Mouse (Mus musculus): ENCODE results near the gene Zfp385a. TPM values are rescaled to one million over a fixed set of nuclear protein-coding genes. Genes with fewer than 3 reads are reported as not detected.

Gene Zfp385a
- total and polyA plus RNA-seq, 3 experiments: 4.4 to 54.0 TPM; not detected in 1

DNA sequence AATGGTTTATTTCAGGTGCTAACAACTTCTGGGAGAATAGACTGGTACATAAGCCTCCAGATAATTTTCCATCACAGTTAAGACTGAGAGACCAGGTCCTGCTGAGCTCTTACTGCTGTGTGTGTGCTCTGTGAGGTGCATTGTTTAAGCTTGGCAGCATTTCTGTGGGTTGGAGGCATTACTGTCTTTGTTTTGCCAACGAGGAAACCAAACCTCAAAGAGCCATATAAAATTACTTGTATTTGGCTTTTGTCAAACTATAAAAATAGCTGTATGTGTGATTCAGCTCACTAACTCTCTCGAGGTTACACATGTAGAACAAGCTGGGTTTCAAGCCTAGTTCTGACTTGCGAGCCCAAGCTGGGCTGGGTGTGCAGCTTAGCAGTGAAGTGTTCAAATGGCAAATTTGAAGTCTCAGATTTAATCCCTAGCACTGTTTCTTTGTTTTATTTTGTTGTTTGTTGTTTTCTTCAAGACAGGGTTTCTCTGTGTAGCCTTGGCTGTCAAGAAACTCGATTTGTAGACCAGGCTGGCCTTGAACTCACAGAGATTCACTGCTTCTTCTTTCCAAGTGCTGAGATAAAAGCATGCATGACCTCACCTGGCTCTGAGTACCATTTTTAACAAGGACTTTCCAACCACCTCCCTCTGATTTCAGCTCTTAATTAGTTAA, 47.1 kb downstream of the Zfp385a start:
- Histone ChIP-seq H3K4me3 (ENCODE audit: control insufficient read depth in 1 of 2, insufficient read depth in 1 of 2, low read depth in 2 of 2, low read length in 2 of 2) (no peak overlapping the region), H3K9me3 (replicated peaks; ENCODE audit: insufficient read depth, low read length) (no peaks in the 10 kb centered on the region), H3K9ac (ENCODE audit: control insufficient read depth, low read depth, low read length, poor library complexity, severe bottlenecking) (no peak overlapping the region), H3K79me2 (ENCODE audit: control insufficient read depth, insufficient read depth, low read length, poor library complexity) (no peaks in the 10 kb centered on the region), H3K4me1 (ENCODE audit: control insufficient read depth in 1 of 2, insufficient read depth in 2 of 2, low read length in 2 of 2) (no peaks in the 10 kb centered on the region), H3K27me3 (ENCODE audit: control insufficient read depth in 1 of 2, insufficient read depth in 2 of 2, low read length in 2 of 2) (no peaks in the 10 kb centered on the region), H3K27ac (ENCODE audit: control insufficient read depth, low read depth, low read length) (no peak overlapping the region), H3K36me3 (ENCODE audit: control insufficient read depth in 1 of 2, insufficient read depth in 2 of 2, low read length in 2 of 2) (no peaks in the 10 kb centered on the region)
- no peak for DNase-seq (ENCODE audit: low read depth, low spot score)
- no peak for TF ChIP-seq MAX (IDR thresholded peaks at IDR 0.05; ENCODE audit: low read length)

DNA sequence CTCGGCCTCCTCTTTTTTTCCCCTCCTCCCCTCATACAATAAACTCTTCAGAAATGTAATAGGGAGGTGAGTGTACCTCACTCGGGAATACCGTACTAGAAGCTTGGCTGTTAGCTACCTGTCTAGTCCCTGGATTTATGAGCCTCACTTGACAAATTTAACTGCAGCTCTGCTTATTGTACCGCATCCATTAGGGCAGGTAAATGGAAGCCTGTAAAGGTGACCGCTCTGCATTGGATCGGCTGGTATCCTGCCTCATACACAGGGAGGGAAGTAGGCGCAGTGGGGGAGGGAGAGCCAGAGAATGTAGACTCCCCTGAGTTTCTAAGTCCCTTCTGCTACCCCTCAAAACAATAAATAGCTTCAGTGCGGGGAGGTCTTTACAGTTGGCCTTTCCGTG, 49.0 kb downstream of the Zfp385a start:
- no peak for DNase-seq (ENCODE audit: low read depth, low spot score)
- H3K9ac ChIP-seq (ENCODE audit: control insufficient read depth, low read depth, low read length, poor library complexity, severe bottlenecking): no peak overlapping the region
- H3K79me2 ChIP-seq (ENCODE audit: control insufficient read depth, insufficient read depth, low read length, poor library complexity): no peaks in the 10 kb centered on the region; the same call in 1 of the 2 replicates
- H3K4me1 ChIP-seq (ENCODE audit: control insufficient read depth in 1 of 2, insufficient read depth in 2 of 2, low read length in 2 of 2): no peaks in the 10 kb centered on the region
- H3K4me3 ChIP-seq (ENCODE audit: control insufficient read depth in 1 of 2, insufficient read depth in 1 of 2, low read depth in 2 of 2, low read length in 2 of 2): no peak overlapping the region
- no peaks in the 10 kb centered on the region for H3K9me3 ChIP-seq (replicated peaks; ENCODE audit: insufficient read depth, low read length)
- H3K36me3 ChIP-seq (ENCODE audit: control insufficient read depth in 1 of 2, insufficient read depth in 2 of 2, low read length in 2 of 2): no peaks in the 10 kb centered on the region; a peak in 1 of 4 replicates
- no peaks in the 10 kb centered on the region for H3K27me3 ChIP-seq (ENCODE audit: control insufficient read depth in 1 of 2, insufficient read depth in 2 of 2, low read length in 2 of 2)
- no peak overlapping the region for H3K27ac ChIP-seq (ENCODE audit: control insufficient read depth, low read depth, low read length)
- no peak for TF ChIP-seq USF1 (IDR thresholded peaks at IDR 0.05; ENCODE audit: low read depth, low read length)
- TF ChIP-seq E2F4 (IDR thresholded peaks at IDR 0.05; ENCODE audit: borderline replicate concordance, low read depth, low read length): no peak
- no peak for TF ChIP-seq MAZ (IDR thresholded peaks at IDR 0.05; ENCODE audit: low read depth, low read length)
- no peak for TF ChIP-seq MYC (IDR thresholded peaks at IDR 0.05; ENCODE audit: low read depth, low read length)
- no peak for TF ChIP-seq HCFC1 (IDR thresholded peaks at IDR 0.05; ENCODE audit: low read depth, low read length)
- TF ChIP-seq MYB (IDR thresholded peaks at IDR 0.05; ENCODE audit: low read depth, low read length): no peak
- no peak for TF ChIP-seq SIN3A (IDR thresholded peaks at IDR 0.05; ENCODE audit: low read length)
- TF ChIP-seq RCOR1 (IDR thresholded peaks at IDR 0.05; ENCODE audit: low read depth, low read length): no peak
- no peak for TF ChIP-seq GABPA (IDR thresholded peaks at IDR 0.05; ENCODE audit: low read depth, low read length)
- TF ChIP-seq ZC3H11A (IDR thresholded peaks at IDR 0.05; ENCODE audit: low read depth, low read length): no peak
- no peak for TF ChIP-seq TCF12 (IDR thresholded peaks at IDR 0.05; ENCODE audit: low read depth, low read length)
- TF ChIP-seq BHLHE40 (IDR thresholded peaks at IDR 0.05; ENCODE audit: borderline replicate concordance, low read depth, low read length): no peak
- no peak for TF ChIP-seq ETS1 (IDR thresholded peaks at IDR 0.05; ENCODE audit: low read depth, low read length)
- TF ChIP-seq RAD21 (IDR thresholded peaks at IDR 0.05; ENCODE audit: low read depth, low read length): no peak

Data from MEL (cell line).